7 mouse cellular contexts compared by ENCODE assay signal in genomic region chr6:92481690-92481956, GRCm38 (mm10).
DNase-seq lines count a peak whose midpoint lies in the region; ATAC-seq and TF ChIP-seq lines count a peak whose summit lies in the region.

No protein-coding gene starts in this region.

- no peak for DNase-seq in liver, embryonic 11.5 days (ENCODE audit: low spot score)
- DNase-seq in liver, postnatal 0 days = no peak
- DNase-seq in forebrain, embryonic 14.5 days (ENCODE audit: low spot score) = no peak
- DNase-seq in limb, embryonic 10.5 days (ENCODE audit: low spot score) = no peak
- no peak for DNase-seq in adrenal gland, adult 2 months
- no peak for DNase-seq in cerebellum, adult 11-12 months

- H3K4me2 ChIP-seq in liver, embryonic 11.5 days = peak overlapping the region; percentile 68
- no peak overlapping the region for H3K4me2 ChIP-seq in liver, postnatal 0 days (ENCODE audit: low read depth, low read length)
- H3K4me2 ChIP-seq in forebrain, embryonic 14.5 days (ENCODE audit: low read length) = peak overlapping the region; percentile 63
- peak overlapping the region; percentile 59 for H3K4me2 ChIP-seq in stomach, embryonic 14.5 days (replicated peaks; ENCODE audit: low read depth, low read length)

- H3K4me3 ChIP-seq in liver, embryonic 11.5 days (ENCODE audit: low read depth, low read length) = no peak overlapping the region
- H3K4me3 ChIP-seq in liver, postnatal 0 days (ENCODE audit: low read depth, low read length) = no peak overlapping the region
- H3K4me3 ChIP-seq in forebrain, embryonic 14.5 days (ENCODE audit: low read depth, low read length) = peak overlapping the region; percentile 41; the same call in 1 of the 2 replicates
- peak overlapping the region; percentile 62 for H3K4me3 ChIP-seq in limb, embryonic 10.5 days
- H3K4me3 ChIP-seq in stomach, embryonic 14.5 days (ENCODE audit: low read depth, low read length) = peak overlapping the region; percentile 39; the same call in 1 of the 2 replicates

- TF ChIP-seq EP300 in liver, postnatal 0 days (IDR thresholded peaks at IDR 0.05; ENCODE audit: low read depth) = no peak

- no peaks in the 10 kb centered on the region for H3K9me3 ChIP-seq in liver, embryonic 11.5 days (ENCODE audit: control insufficient read depth, low read length)
- H3K9me3 ChIP-seq in liver, postnatal 0 days (ENCODE audit: low read length) = no peaks in the 10 kb centered on the region
- H3K9me3 ChIP-seq in forebrain, embryonic 14.5 days (replicated peaks; ENCODE audit: control insufficient read depth, low read length) = no peaks in the 10 kb centered on the region
- H3K9me3 ChIP-seq in limb, embryonic 10.5 days (replicated peaks) = no peaks in the 10 kb centered on the region
- H3K9me3 ChIP-seq in stomach, embryonic 14.5 days (ENCODE audit: control insufficient read depth, low read depth, low read length) = no peaks in the 10 kb centered on the region

- 10% methylated on average over 1 of the region's 1 CpGs for WGBS in liver, embryonic 11.5 days
- WGBS in liver, postnatal 0 days (ENCODE audit: insufficient replicate concordance) = 24% methylated on average over 1 of the region's 1 CpGs
- 12% methylated on average over 1 of the region's 1 CpGs for WGBS in forebrain, embryonic 14.5 days
- 22% methylated on average over 1 of the region's 1 CpGs for WGBS in limb, embryonic 10.5 days
- WGBS in stomach, embryonic 14.5 days = 0% methylated on average over 1 of the region's 1 CpGs

- H3K27me3 ChIP-seq in liver, embryonic 11.5 days (replicated peaks; ENCODE audit: control insufficient read depth, insufficient read depth, low read length) = 0 out of 2 replicates have a peak, but pooled peaks cover 5% of the 10 kb centered on the region
- H3K27me3 ChIP-seq in liver, postnatal 0 days (ENCODE audit: insufficient read depth, low read length) = 0 out of 2 replicates have a peak, but pooled peaks cover 3% of the 10 kb centered on the region
- H3K27me3 ChIP-seq in forebrain, embryonic 14.5 days (replicated peaks; ENCODE audit: control insufficient read depth, insufficient read depth, low read length) = no peaks in the 10 kb centered on the region
- no peaks in the 10 kb centered on the region for H3K27me3 ChIP-seq in limb, embryonic 10.5 days (ENCODE audit: low read depth, poor library complexity, severe bottlenecking)
- no peaks in the 10 kb centered on the region for H3K27me3 ChIP-seq in stomach, embryonic 14.5 days (ENCODE audit: control insufficient read depth, insufficient read depth, low read length)

- no peak overlapping the region for H3K27ac ChIP-seq in liver, embryonic 11.5 days (ENCODE audit: low read depth, low read length)
- no peak overlapping the region for H3K27ac ChIP-seq in liver, postnatal 0 days (ENCODE audit: low read depth)
- 0 out of 2 replicates have a peak overlapping the region, but pooled peaks have one; percentile 72 for H3K27ac ChIP-seq in forebrain, embryonic 14.5 days (ENCODE audit: low read depth, low read length)
- H3K27ac ChIP-seq in limb, embryonic 10.5 days = peak overlapping the region; percentile 46; the same call in 1 of the 2 replicates
- peak overlapping the region; percentile 86; the same call in 1 of the 2 replicates for H3K27ac ChIP-seq in stomach, embryonic 14.5 days (ENCODE audit: low read length)

- no peak overlapping the region for H3K9ac ChIP-seq in liver, embryonic 11.5 days (ENCODE audit: low read depth, low read length)
- no peak overlapping the region for H3K9ac ChIP-seq in liver, postnatal 0 days (replicated peaks)
- H3K9ac ChIP-seq in forebrain, embryonic 14.5 days (ENCODE audit: low read length) = peak overlapping the region; percentile 63; the same call in 1 of the 2 replicates
- no peak overlapping the region for H3K9ac ChIP-seq in stomach, embryonic 14.5 days (replicated peaks; ENCODE audit: low read depth, low read length)

- no peak for TF ChIP-seq CTCF in liver, postnatal 0 days (IDR thresholded peaks at IDR 0.05; ENCODE audit: low read depth)

- no peaks in the 10 kb centered on the region for H3K36me3 ChIP-seq in liver, embryonic 11.5 days (ENCODE audit: control insufficient read depth, insufficient read depth, low read length)
- H3K36me3 ChIP-seq in liver, postnatal 0 days (replicated peaks; ENCODE audit: insufficient read depth, low read length) = no peaks in the 10 kb centered on the region
- H3K36me3 ChIP-seq in forebrain, embryonic 14.5 days (ENCODE audit: control insufficient read depth, insufficient read depth, low read length) = no peaks in the 10 kb centered on the region
- no peaks in the 10 kb centered on the region for H3K36me3 ChIP-seq in limb, embryonic 10.5 days
- no peaks in the 10 kb centered on the region for H3K36me3 ChIP-seq in stomach, embryonic 14.5 days (ENCODE audit: control insufficient read depth, insufficient read depth, low read length)

- H3K4me1 ChIP-seq in liver, embryonic 11.5 days (replicated peaks; ENCODE audit: control insufficient read depth, insufficient read depth, low read length) = no peaks in the 10 kb centered on the region
- H3K4me1 ChIP-seq in liver, postnatal 0 days (ENCODE audit: insufficient read depth) = no peaks in the 10 kb centered on the region
- H3K4me1 ChIP-seq in forebrain, embryonic 14.5 days (ENCODE audit: control insufficient read depth, insufficient read depth, low read length) = peaks cover 18% of the 10 kb centered on the region
- peaks cover 15% of the 10 kb centered on the region for H3K4me1 ChIP-seq in limb, embryonic 10.5 days
- peaks cover 21% of the 10 kb centered on the region for H3K4me1 ChIP-seq in stomach, embryonic 14.5 days (ENCODE audit: control insufficient read depth, insufficient read depth, low read length)

- ATAC-seq in liver, embryonic 11.5 days (replicated peaks; ENCODE audit: low FRiP score) = no peak
- ATAC-seq in liver, postnatal 0 days = no peak
- ATAC-seq in forebrain, embryonic 14.5 days = no peak
- 0 out of 2 replicates have a peak, but pooled peaks have one; percentile 42 for ATAC-seq in stomach, embryonic 14.5 days (ENCODE audit: insufficient number of reproducible peaks, insufficient read depth, low FRiP score, low read depth)

Comparison
In these comparisons a context has a peak if more than half of its experiments do, and no peak if none do; other contexts are left out.
1. H3K27ac ChIP-seq: peak in forebrain, embryonic 14.5 days (single experiment), limb, embryonic 10.5 days (single experiment) and stomach, embryonic 14.5 days (single experiment); none in liver, embryonic 11.5 days (single experiment) and liver, postnatal 0 days (single experiment).
2. H3K4me3 ChIP-seq: peak in forebrain, embryonic 14.5 days (single experiment), limb, embryonic 10.5 days (single experiment) and stomach, embryonic 14.5 days (single experiment); none in liver, embryonic 11.5 days (single experiment) and liver, postnatal 0 days (single experiment).